Comparison of ENCODE assay signal across 27 mouse cellular contexts in the genomic region with DNA sequence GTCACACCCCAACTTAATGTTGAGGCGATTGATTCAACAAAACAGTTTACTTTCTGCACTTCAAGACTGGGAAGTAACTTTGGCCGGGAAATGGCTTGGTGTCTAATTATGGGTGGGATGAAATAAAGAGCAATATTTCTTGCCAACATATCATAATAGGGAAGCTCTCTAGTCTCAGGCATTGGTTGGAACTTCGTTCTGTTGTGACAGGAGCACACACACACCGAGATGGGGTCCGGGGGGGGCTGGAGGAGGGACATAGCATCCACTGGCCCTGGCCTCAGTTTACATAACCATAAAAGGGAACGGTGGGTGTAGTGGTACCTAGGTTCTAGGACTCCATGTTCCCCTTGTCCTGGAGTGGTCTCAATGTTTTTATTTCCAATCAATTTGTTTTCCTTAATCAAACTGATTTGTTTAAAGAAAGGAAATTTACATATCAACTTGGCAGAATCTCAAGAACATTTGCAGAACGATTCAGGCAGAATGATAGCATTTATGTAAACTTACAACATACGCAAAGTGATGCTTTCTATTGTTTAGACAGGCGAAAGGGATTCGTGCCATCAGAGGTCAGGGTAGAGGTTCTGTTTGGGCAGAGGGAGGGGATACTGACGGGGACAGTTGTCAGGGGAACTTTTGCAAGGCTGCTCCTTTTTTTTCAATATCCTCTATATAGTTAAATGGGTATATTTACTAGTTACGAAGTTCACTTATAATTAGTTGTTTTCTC. TPM values are rescaled to one million over a fixed set of nuclear protein-coding genes. Genes with fewer than 3 reads are reported as not detected.
"Had no signal": no experiment of that assay in that cellular context is flagged by ENCODE, and none has a peak within 500 bp of the region (broad histone marks: within the 10 kb centered on the region; RNA-seq: fewer than 3 reads in every experiment).

No protein-coding gene starts in this region.

- H3K27me3 ChIP-seq: hindbrain, embryonic 12.5 days; intestine, embryonic 15.5 days had no signal

- H3K4me1 ChIP-seq: heart, embryonic 10.5 days; heart, embryonic 12.5 days; hindbrain, embryonic 10.5 days; hindbrain, embryonic 12.5 days; intestine, embryonic 15.5 days; limb, embryonic 13.5 days; limb, embryonic 15.5 days had no signal

- H3K36me3 ChIP-seq: heart, embryonic 10.5 days; heart, embryonic 12.5 days; hindbrain, embryonic 10.5 days; hindbrain, embryonic 12.5 days; intestine, embryonic 15.5 days; limb, embryonic 13.5 days; limb, embryonic 15.5 days had no signal

- H3K9ac ChIP-seq: heart, embryonic 12.5 days; hindbrain, embryonic 12.5 days; hindbrain, embryonic 14.5 days; intestine, embryonic 15.5 days; limb, embryonic 13.5 days; limb, embryonic 15.5 days had no signal

- DNase-seq: gastrocnemius, adult 2 months; gastrocnemius, postnatal 10 days; gastrocnemius, postnatal 25 days; heart, postnatal 10 days; heart, postnatal 4 days; kidney, adult 18-20 months; kidney, adult 8-10 months; kidney, postnatal 10 days; kidney, postnatal 25 days; layer of hippocampus, adult 9-11 months; layer of hippocampus, postnatal 36 days; left cerebral cortex, postnatal 4 days had no signal

- ATAC-seq: hindbrain, embryonic 16.5 days; inflammation-experienced regulatory T-cells, adult 6 months; intestine, embryonic 15.5 days; intestine, postnatal 0 days had no signal

- H3K4me2 ChIP-seq: heart, embryonic 12.5 days; hindbrain, embryonic 12.5 days; hindbrain, embryonic 14.5 days; intestine, embryonic 15.5 days; limb, embryonic 13.5 days; limb, embryonic 15.5 days had no signal

- H3K4me3 ChIP-seq: gastrocnemius, adult 2 months; heart, embryonic 10.5 days; heart, embryonic 12.5 days; hindbrain, embryonic 10.5 days; hindbrain, embryonic 12.5 days; intestine, embryonic 15.5 days; limb, embryonic 13.5 days; limb, embryonic 15.5 days had no signal

- H3K9me3 ChIP-seq: heart, embryonic 10.5 days; heart, embryonic 12.5 days; hindbrain, embryonic 10.5 days; hindbrain, embryonic 12.5 days; intestine, embryonic 15.5 days; limb, embryonic 13.5 days; limb, embryonic 15.5 days had no signal

- H3K27ac ChIP-seq: gastrocnemius, adult 2 months; heart, embryonic 10.5 days; hindbrain, embryonic 10.5 days; hindbrain, embryonic 12.5 days; hindbrain, embryonic 14.5 days; intestine, embryonic 15.5 days; limb, embryonic 13.5 days; limb, embryonic 15.5 days had no signal

RNA-seq across cellular contexts. Expression of a gene that starts 9.1 kb away (rescaled TPM):
- total RNA-seq: granulocyte monocyte progenitor cell, adult 5-6 weeks had no signal
- polyA plus RNA-seq: heart, embryonic 14.5 days; inflammation-experienced regulatory T-cells, adult 6 months; intestine, postnatal 0 days had no signal

RNA-seq across cellular contexts. Expression of a gene that starts 49.6 kb away (rescaled TPM):
- total RNA-seq: gastrocnemius, adult 2 months; gastrocnemius, postnatal 25 days; heart, adult 8-10 months; heart, postnatal 10 days; heart, postnatal 25 days had no signal
- polyA plus RNA-seq: inflammation-experienced regulatory T-cells, adult 6 months; intestine, embryonic 15.5 days had no signal
